Mouse (Mus musculus) hindbrain, embryonic 16.5 days (tissue): Measurements from ENCODE around the gene Larp6. TPM values are rescaled to one million over a fixed set of nuclear protein-coding genes. Genes with fewer than 3 reads are reported as not detected.

ENCODE experiments used
- ATAC-seq: fragments of 200-750 bp; cut with Nextera tagmentation; 2 replicates; pipeline ENCODE4 v1.8.0; 2017; ENCODE audit warnings: moderate TSS enrichment, moderate library complexity
- H3K27ac ChIP-seq: fragments of 300-500 bp; sonication (generic); 2 replicates; pipeline ENCODE4 v1.5.1; 2014; ENCODE audit warnings: low read depth, mild to moderate bottlenecking, control low read depth, low read length, moderate library complexity
- H3K27me3 ChIP-seq: fragments of 300-500 bp; sonication (generic); replicated peaks from 2 replicates; pipeline ENCODE4 v1.6.1; 2014; ENCODE audit warnings: low read length; ENCODE audit not compliant: control insufficient read depth, insufficient read depth
- H3K36me3 ChIP-seq: fragments of 300-500 bp; sonication (generic); 2 replicates; pipeline ENCODE4 v1.6.1; 2014; ENCODE audit warnings: mild to moderate bottlenecking, low read length, moderate library complexity, mixed read lengths; ENCODE audit not compliant: control insufficient read depth, insufficient read depth
- H3K4me1 ChIP-seq: fragments of 300-500 bp; sonication (generic); 2 replicates; pipeline ENCODE4 v1.6.1; 2014; ENCODE audit warnings: low read depth, low read length; ENCODE audit not compliant: control insufficient read depth, insufficient read depth
- H3K4me2 ChIP-seq: fragments of 300-500 bp; sonication (generic); 2 replicates; pipeline ENCODE4 v1.6.1; 2014; ENCODE audit warnings: mild to moderate bottlenecking, low read length, control low read depth, moderate library complexity
- H3K4me3 ChIP-seq: fragments of 300-500 bp; sonication (generic); 2 replicates; pipeline ENCODE4 v1.5.1; 2014; ENCODE audit warnings: mild to moderate bottlenecking, low read length, control low read depth, moderate library complexity
- H3K9ac ChIP-seq: fragments of 300-500 bp; sonication (generic); 2 replicates; pipeline ENCODE4 v1.6.1; 2014; ENCODE audit warnings: low read depth, mild to moderate bottlenecking, control low read depth, low read length, moderate library complexity
- H3K9me3 ChIP-seq: fragments of 300-500 bp; sonication (generic); 2 replicates; pipeline ENCODE4 v1.6.1; 2014; ENCODE audit warnings: mild to moderate bottlenecking, low read length, moderate library complexity; ENCODE audit not compliant: control insufficient read depth
- WGBS: fragments of 180-500 bp; shearing (Covaris S2); extraction: QIAGEN DNeasy Blood & Tissue Kit; methylation state at CpG from one replicate; pipeline ENCODE4 v1.1.7; 2014; 5-methylcytosine and 5-hydroxymethylcytosine counted together
- polyA plus RNA-seq: library from polyadenylated mRNA; unstranded; fragments of >200 nt; fragmentation: Nextera tagmentation; extraction: Ambion mirVana; gene quantifications from 2 replicates; pipeline ENCODE4 v1.2.1, GENCODE M21; 2015

Larp6 gene
- 23.3 and 25.2 TPM in 2 replicates for polyA plus RNA-seq

GRCm38 (mm10) chr9:60712771-60713541 is at the start of gene Larp6:
TSS of gene Larp6 (plus strand) at chr9:60712989.
- H3K4me2 ChIP-seq, result peak within 1 kb of the TSS; percentile 90
- no peaks in the 10 kb centered on the region for H3K9me3 ChIP-seq
- H3K4me3 ChIP-seq, result peak within 1 kb of the TSS; percentile 74
- ATAC-seq, result peak; percentile 74
- no peaks in the 10 kb centered on the region; the same call in 1 of the 2 replicates for H3K27me3 ChIP-seq
- WGBS, result 1% methylated on average over 62 of the region's 66 CpGs
- peak within 1 kb of the TSS; percentile 66 for H3K27ac ChIP-seq
- H3K4me1 ChIP-seq, result peaks cover 21% of the 10 kb centered on the region
- H3K36me3 ChIP-seq, result no peaks in the 10 kb centered on the region; the same call in 1 of the 2 replicates
- H3K9ac ChIP-seq, result peak within 1 kb of the TSS; percentile 87

DNA sequence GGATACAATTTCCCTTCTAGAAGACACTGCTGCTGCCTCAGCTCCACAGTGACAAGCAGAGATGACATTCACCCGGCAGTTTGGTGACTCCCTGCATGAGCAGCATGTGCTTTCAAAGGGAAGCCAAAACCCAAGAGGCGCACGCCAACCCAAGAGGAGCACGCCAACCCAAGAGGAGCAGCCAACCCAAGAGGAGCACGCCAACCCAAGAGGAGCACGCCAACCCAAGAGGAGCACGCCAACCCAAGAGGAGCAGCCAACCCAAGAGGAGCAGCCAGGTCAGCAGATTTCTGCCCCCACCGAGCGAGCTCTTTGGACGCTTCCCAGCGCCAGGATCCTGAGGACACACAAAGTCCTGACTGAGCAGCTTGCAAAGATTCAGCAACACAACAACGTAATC is 48.4 kb upstream of the Larp6 start:
- Histone ChIP-seq H3K27ac (no peak overlapping the region), H3K4me2 (no peak overlapping the region), H3K4me3 (no peak overlapping the region), H3K27me3 (no peaks in the 10 kb centered on the region), H3K9me3 (no peaks in the 10 kb centered on the region), H3K4me1 (no peaks in the 10 kb centered on the region), H3K9ac (no peak overlapping the region), H3K36me3 (peaks cover 15% of the 10 kb centered on the region)
- WGBS, result 91% methylated on average over 12 of the region's 12 CpGs
- ATAC-seq, result no peak

GRCm38 (mm10) chr9:60664866-60665265 is 47.9 kb upstream of the Larp6 start:
- Histone ChIP-seq H3K9me3 (no peaks in the 10 kb centered on the region), H3K9ac (no peak overlapping the region), H3K4me2 (no peak overlapping the region), H3K36me3 (peaks cover 20% of the 10 kb centered on the region), H3K4me1 (no peaks in the 10 kb centered on the region), H3K4me3 (no peak overlapping the region), H3K27ac (no peak overlapping the region), H3K27me3 (no peaks in the 10 kb centered on the region)
- WGBS, result 89% methylated on average over 5 of the region's 5 CpGs
- no peak for ATAC-seq

DNA sequence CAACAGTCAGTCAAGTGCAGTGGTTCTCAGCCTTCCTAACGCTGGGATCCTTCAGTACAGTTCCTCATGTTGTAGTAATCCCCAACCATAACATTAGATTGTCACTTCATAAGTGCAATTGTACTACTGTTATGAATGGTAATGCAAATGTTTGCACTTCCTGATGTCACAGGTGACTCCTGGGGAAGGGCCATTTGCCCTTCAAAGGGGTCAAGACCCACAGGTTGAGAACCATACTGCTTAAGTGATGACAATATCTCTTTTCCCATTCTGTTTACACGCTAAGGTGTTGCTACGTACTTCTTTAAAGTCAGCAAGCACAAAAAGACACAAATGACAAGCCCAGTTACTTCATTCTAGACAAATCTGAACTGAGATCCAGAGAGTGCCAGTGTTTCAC is 47.3 kb upstream of the Larp6 start:
- WGBS, result 95% methylated on average over 3 of the region's 3 CpGs
- Histone ChIP-seq H3K4me1 (no peaks in the 10 kb centered on the region), H3K4me2 (no peak overlapping the region), H3K27me3 (no peaks in the 10 kb centered on the region), H3K27ac (no peak overlapping the region), H3K4me3 (no peak overlapping the region), H3K9ac (no peak overlapping the region), H3K9me3 (no peaks in the 10 kb centered on the region), H3K36me3 (peaks cover 20% of the 10 kb centered on the region)
- ATAC-seq, result no peak

DNA sequence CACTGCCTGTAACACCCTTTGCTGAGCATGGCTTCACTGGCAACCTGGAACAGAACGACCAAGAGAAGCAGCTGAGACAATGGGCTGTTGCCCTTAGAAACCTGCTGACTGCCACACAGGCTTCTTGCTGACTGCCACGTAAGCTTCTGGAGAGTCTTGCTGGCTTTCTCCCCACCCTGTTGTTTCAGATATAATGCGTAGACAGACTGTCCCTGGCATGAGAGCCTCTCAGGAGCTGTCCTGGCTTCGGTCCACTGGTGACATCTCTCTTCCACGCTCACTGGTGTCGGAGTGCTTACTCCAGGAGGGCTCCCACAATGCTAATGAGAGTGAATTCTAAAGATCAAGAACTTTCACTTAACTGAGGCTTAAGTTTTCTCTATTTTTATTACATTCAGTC is 43.9 kb upstream of the Larp6 start:
- Histone ChIP-seq H3K4me1 (no peaks in the 10 kb centered on the region), H3K4me3 (no peak overlapping the region), H3K9me3 (no peaks in the 10 kb centered on the region), H3K9ac (no peak overlapping the region), H3K27me3 (no peaks in the 10 kb centered on the region), H3K4me2 (no peak overlapping the region), H3K27ac (no peak overlapping the region), H3K36me3 (peaks cover 17% of the 10 kb centered on the region)
- no peak for ATAC-seq
- WGBS, result 62% methylated on average over 6 of the region's 6 CpGs

DNA sequence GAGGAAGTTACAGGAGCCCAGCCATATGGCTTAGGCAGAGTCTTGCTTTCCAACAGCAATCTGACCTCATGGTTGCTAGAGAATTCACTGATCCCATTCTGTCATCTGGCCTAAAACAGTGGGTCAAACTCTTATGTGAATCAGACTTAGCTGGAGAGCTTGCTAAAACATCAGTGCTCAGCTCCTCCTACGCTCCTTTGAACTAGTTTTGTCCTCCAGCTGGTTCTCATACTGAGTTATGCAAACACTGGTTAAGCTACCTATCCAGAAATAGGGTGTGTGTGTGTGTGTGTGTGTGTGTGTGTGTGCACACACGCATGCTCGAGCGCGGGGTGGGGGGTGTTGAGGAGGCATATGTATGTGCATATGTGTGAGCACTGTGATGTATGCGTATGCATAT is 40.2 kb upstream of the Larp6 start:
- H3K4me2 ChIP-seq, result no peak overlapping the region
- peaks cover 20% of the 10 kb centered on the region for H3K36me3 ChIP-seq
- no peaks in the 10 kb centered on the region for H3K27me3 ChIP-seq
- H3K4me3 ChIP-seq, result no peak overlapping the region
- H3K4me1 ChIP-seq, result no peaks in the 10 kb centered on the region
- no peak overlapping the region for H3K27ac ChIP-seq
- H3K9me3 ChIP-seq, result no peaks in the 10 kb centered on the region
- ATAC-seq, result no peak
- no peak overlapping the region for H3K9ac ChIP-seq
- WGBS, result 98% methylated on average over 6 of the region's 6 CpGs

DNA sequence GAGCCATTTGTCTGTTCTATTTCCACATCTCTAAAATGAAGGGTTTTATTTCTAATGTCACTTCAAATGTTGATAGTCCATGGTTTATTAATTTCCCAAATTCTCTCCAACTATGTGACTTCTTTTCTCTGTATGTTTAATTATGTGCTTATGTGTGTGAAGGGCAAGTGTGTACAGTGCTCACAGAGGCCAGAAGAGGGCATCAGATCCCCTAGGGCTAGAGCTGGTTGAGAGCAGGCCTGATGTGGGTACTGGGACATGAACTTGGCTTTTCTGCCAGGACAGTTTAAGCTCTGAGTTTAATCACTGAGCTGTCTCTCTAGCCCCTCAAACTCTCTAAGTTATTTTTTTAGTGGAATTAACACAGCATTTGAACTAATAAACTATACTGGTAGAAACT is 38.0 kb upstream of the Larp6 start:
- Histone ChIP-seq H3K36me3 (peaks cover 19% of the 10 kb centered on the region), H3K27ac (no peak overlapping the region), H3K4me1 (no peaks in the 10 kb centered on the region), H3K9me3 (no peaks in the 10 kb centered on the region), H3K27me3 (no peaks in the 10 kb centered on the region), H3K4me3 (no peak overlapping the region), H3K9ac (no peak overlapping the region), H3K4me2 (no peak overlapping the region)
- no peak for ATAC-seq

DNA sequence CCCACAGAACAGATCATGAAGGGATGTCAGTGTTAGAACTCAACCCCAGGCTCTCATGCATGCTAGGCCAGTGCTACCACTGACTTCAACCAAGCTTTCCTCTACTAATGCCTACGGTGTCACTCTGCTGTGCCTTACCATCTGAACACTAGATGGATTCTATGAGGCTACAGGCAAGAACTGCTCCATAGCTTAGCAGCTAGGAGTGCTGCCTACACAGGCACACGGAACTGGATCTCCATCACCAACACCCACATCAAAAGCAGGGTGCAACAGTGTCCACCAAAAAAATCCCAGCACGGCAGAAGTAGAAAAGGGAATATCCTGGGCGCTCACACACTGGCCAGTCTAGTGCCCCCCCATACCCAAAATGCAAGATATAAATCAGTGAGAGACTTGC is 36.4 kb upstream of the Larp6 start:
- Histone ChIP-seq H3K4me1 (no peaks in the 10 kb centered on the region), H3K4me2 (no peak overlapping the region), H3K9me3 (no peaks in the 10 kb centered on the region), H3K9ac (no peak overlapping the region), H3K4me3 (no peak overlapping the region), H3K27me3 (no peaks in the 10 kb centered on the region), H3K27ac (no peak overlapping the region), H3K36me3 (peaks cover 27% of the 10 kb centered on the region)
- no peak for ATAC-seq
- 93% methylated on average over 4 of the region's 4 CpGs for WGBS

DNA sequence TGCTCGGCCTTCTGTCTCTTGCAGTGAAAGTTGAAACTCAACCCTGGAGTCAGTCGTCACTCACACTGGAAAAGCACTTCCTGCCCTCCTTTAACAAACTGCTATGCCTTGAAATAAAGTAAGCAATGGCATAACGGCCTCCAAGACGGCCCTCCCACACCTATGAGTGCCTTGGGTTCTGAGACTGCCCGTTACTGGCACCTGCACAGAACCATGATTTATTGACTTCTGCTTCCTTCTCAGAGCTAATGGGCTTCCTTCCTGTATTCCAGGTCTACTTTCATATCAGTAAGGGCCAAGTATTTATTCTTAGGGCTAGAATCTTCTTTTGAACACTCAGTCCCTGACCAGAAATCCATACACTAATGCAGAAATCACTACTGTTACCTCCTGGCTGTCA is 33.9 kb upstream of the Larp6 start:
- Histone ChIP-seq H3K9ac (no peak overlapping the region), H3K27ac (no peak overlapping the region), H3K4me1 (no peaks in the 10 kb centered on the region), H3K9me3 (no peaks in the 10 kb centered on the region), H3K36me3 (peaks cover 33% of the 10 kb centered on the region), H3K4me2 (no peak overlapping the region), H3K4me3 (no peak overlapping the region), H3K27me3 (no peaks in the 10 kb centered on the region)
- WGBS, result 86% methylated on average over 5 of the region's 5 CpGs
- ATAC-seq, result no peak
